In genomic region chr16:31943980-31944379, GRCm38 (mm10) we compare ENCODE assay signal across 8 mouse cellular contexts. TPM values are rescaled to one million over a fixed set of nuclear protein-coding genes. Genes with fewer than 3 reads are reported as not detected.
DNase-seq lines count a peak whose midpoint lies in the region; ATAC-seq and TF ChIP-seq lines count a peak whose summit lies in the region.

No protein-coding gene starts in this region.

- TF ChIP-seq CTCF in C2C12 (IDR thresholded peaks at IDR 0.05; ENCODE audit: control insufficient read depth, insufficient read depth, insufficient read length): peak; percentile 67
- TF ChIP-seq CTCF in liver, postnatal 0 days (IDR thresholded peaks at IDR 0.05; ENCODE audit: low read depth): peak; percentile 91

- no peak overlapping the region for H3K4me2 ChIP-seq in liver, postnatal 0 days (ENCODE audit: low read depth, low read length)

- no peak overlapping the region for H3K27ac ChIP-seq in liver, postnatal 0 days (ENCODE audit: low read depth)

- no peak overlapping the region for H3ac ChIP-seq in C2C12 (ENCODE audit: control insufficient read depth, insufficient read length, low read depth)

- H3K27me3 ChIP-seq in C2C12 (ENCODE audit: control insufficient read depth, insufficient read depth, insufficient read length): no peaks in the 10 kb centered on the region
- no peaks in the 10 kb centered on the region for H3K27me3 ChIP-seq in liver, postnatal 0 days (ENCODE audit: insufficient read depth, low read length)

- no peak overlapping the region for H3K4me3 ChIP-seq in C2C12 (ENCODE audit: insufficient read depth, poor library complexity, severe bottlenecking)
- no peak overlapping the region for H3K4me3 ChIP-seq in liver, postnatal 0 days (ENCODE audit: low read depth, low read length)

- peaks cover 40% of the 10 kb centered on the region for H3K79me2 ChIP-seq in C2C12 (ENCODE audit: control insufficient read depth, insufficient read depth)

- peaks cover 20% of the 10 kb centered on the region for H3K79me3 ChIP-seq in C2C12 (ENCODE audit: low read depth)

- peak; percentile 48 for ATAC-seq in granulocyte monocyte progenitor cell, adult 5-6 weeks (replicated peaks; ENCODE audit: poor library complexity, severe bottlenecking)
- ATAC-seq in liver, postnatal 0 days: peak; percentile 15; the same call in 1 of the 2 replicates
- peak; percentile 63 for ATAC-seq in neutrophil, adult 5-6 weeks (ENCODE audit: extremely low read depth, insufficient number of reproducible peaks, low FRiP score, poor library complexity, severe bottlenecking)

- H3K9me3 ChIP-seq in liver, postnatal 0 days (ENCODE audit: low read length): no peaks in the 10 kb centered on the region

- WGBS in liver, postnatal 0 days (ENCODE audit: insufficient replicate concordance): 5% methylated on average over 10 of the region's 10 CpGs

- H3K36me3 ChIP-seq in C2C12 (ENCODE audit: control insufficient read depth, insufficient read depth): no peaks in the 10 kb centered on the region
- H3K36me3 ChIP-seq in liver, postnatal 0 days (replicated peaks; ENCODE audit: insufficient read depth, low read length): 0 out of 2 replicates have a peak, but pooled peaks cover 2% of the 10 kb centered on the region

- TF ChIP-seq EP300 in liver, postnatal 0 days (IDR thresholded peaks at IDR 0.05; ENCODE audit: low read depth): no peak

- H3K9ac ChIP-seq in liver, postnatal 0 days (replicated peaks): no peak overlapping the region

- peaks cover 15% of the 10 kb centered on the region for H3K4me1 ChIP-seq in liver, postnatal 0 days (ENCODE audit: insufficient read depth)

- DNase-seq in adrenal gland, adult 8-10 months: peak; percentile 36
- peak; percentile 89 for DNase-seq in embryo, embryonic 11 days
- DNase-seq in kidney, adult 9 months: peak; percentile 80
- peak; percentile 86 for DNase-seq in liver, postnatal 0 days
- DNase-seq in testis, postnatal 14 days (ENCODE audit: low spot score): peak; percentile 60

TF ChIP-seq in C2C12, 6 proteins besides CTCF, POLR2A, EP300 and RAD21:
- TF ChIP-seq CEBPB (IDR thresholded peaks at IDR 0.05; ENCODE audit: low read depth): no peak
- no peak for TF ChIP-seq MAX (IDR thresholded peaks at IDR 0.05)
- TF ChIP-seq MYOD1 (IDR thresholded peaks at IDR 0.05; ENCODE audit: control insufficient read depth, insufficient read length, low read depth): no peak
- TF ChIP-seq FOSL1 (IDR thresholded peaks at IDR 0.05; ENCODE audit: insufficient read depth, low read length, poor library complexity, severe bottlenecking): no peak
- TF ChIP-seq MYOG (IDR thresholded peaks at IDR 0.05; ENCODE audit: control insufficient read depth, extremely low read depth, insufficient read length): no peak
- TF ChIP-seq USF1 (IDR thresholded peaks at IDR 0.05; ENCODE audit: low read depth): no peak

RNA-seq across cellular contexts. Expression of gene 0610012G03Rik, which starts 4.3 kb away (rescaled TPM):
- 46.3 TPM for polyA plus RNA-seq in C2C12 (2012; fragmentation: generic; extraction: Trizol)
- total RNA-seq in adrenal gland, adult 8-10 months (2022): 10 to 100 TPM; 29.1 to 39.8 (median 35.2) TPM
- 26.4 and 32.7 TPM in 2 replicates for total RNA-seq in granulocyte monocyte progenitor cell, adult 5-6 weeks (2014; fragmentation: Nextera tagmentation)
- total RNA-seq in granulocyte monocyte progenitor cell, adult 5-6 weeks (2017): 12.9 and 24.1 TPM in 2 replicates
- 58.1 and 58.4 TPM in 2 replicates for polyA plus RNA-seq in liver, postnatal 0 days (2015; fragmentation: Nextera tagmentation; extraction: Ambion mirVana)
- 9.0 and 10.9 TPM in 2 replicates for total RNA-seq in neutrophil, adult 5-6 weeks (2017)

RNA-seq across cellular contexts. Expression of gene Ncbp2, which starts 4.3 kb away (rescaled TPM):
- 34.4 TPM for polyA plus RNA-seq in C2C12 (2012; fragmentation: generic; extraction: Trizol)
- 10 to 100 TPM; 54.1 to 65.4 (median 62.4) TPM for total RNA-seq in adrenal gland, adult 8-10 months (2022)
- total RNA-seq in granulocyte monocyte progenitor cell, adult 5-6 weeks (2014; fragmentation: Nextera tagmentation): 40.1 and 47.4 TPM in 2 replicates
- total RNA-seq in granulocyte monocyte progenitor cell, adult 5-6 weeks (2017): 60.5 and 62.0 TPM in 2 replicates
- polyA plus RNA-seq in liver, postnatal 0 days (2015; fragmentation: Nextera tagmentation; extraction: Ambion mirVana): 20.4 and 21.4 TPM in 2 replicates
- 13.9 and 15.1 TPM in 2 replicates for total RNA-seq in neutrophil, adult 5-6 weeks (2017)

RNA-seq across cellular contexts. Expression of gene Pigz, which starts 10.3 kb away (rescaled TPM):
- 0.05 TPM for polyA plus RNA-seq in C2C12 (2012; fragmentation: generic; extraction: Trizol)
- 1 to 10 TPM in 2 of 4 experiments, under 1 TPM in 2; 0.66 to 2.1 (median 1.2) TPM for total RNA-seq in adrenal gland, adult 8-10 months (2022)
- total RNA-seq in granulocyte monocyte progenitor cell, adult 5-6 weeks (2014; fragmentation: Nextera tagmentation): 0.47 TPM in 1 of 2 replicates, not detected in the other
- not detected in 2 replicates for total RNA-seq in granulocyte monocyte progenitor cell, adult 5-6 weeks (2017)
- 0.18 and 0.47 TPM in 2 replicates for polyA plus RNA-seq in liver, postnatal 0 days (2015; fragmentation: Nextera tagmentation; extraction: Ambion mirVana)
- total RNA-seq in neutrophil, adult 5-6 weeks (2017): not detected in 2 replicates

RNA-seq across cellular contexts. Expression of gene Senp5, which starts 59.1 kb away (rescaled TPM):
- 11.0 TPM for polyA plus RNA-seq in C2C12 (2012; fragmentation: generic; extraction: Trizol)
- total RNA-seq in adrenal gland, adult 8-10 months (2022): 10 to 100 TPM; 23.8 to 28.2 (median 25.8) TPM
- total RNA-seq in granulocyte monocyte progenitor cell, adult 5-6 weeks (2014; fragmentation: Nextera tagmentation): 26.5 and 27.3 TPM in 2 replicates
- total RNA-seq in granulocyte monocyte progenitor cell, adult 5-6 weeks (2017): 19.6 and 21.6 TPM in 2 replicates
- polyA plus RNA-seq in liver, postnatal 0 days (2015; fragmentation: Nextera tagmentation; extraction: Ambion mirVana): 3.7 and 3.8 TPM in 2 replicates
- total RNA-seq in neutrophil, adult 5-6 weeks (2017): 15.1 and 16.5 TPM in 2 replicates

Comparison
In these comparisons a context has a peak if more than half of its experiments do, and no peak if none do; other contexts are left out.
1. DNase-seq: peak in every context shown above with its lines; median percentile 89 in embryo, embryonic 11 days; 86 in liver, postnatal 0 days; 80 in kidney, adult 9 months; 60 in testis, postnatal 14 days; 36 in adrenal gland, adult 8-10 months.